Mouse (Mus musculus) MEL-GATA-1-ER (cell line): Measurements from ENCODE around the gene Zfp318.

Experiments used
- DNase-seq: peaks from one replicate; pipeline ENCODE4 v3.0.0-alpha.2; 2012; ENCODE audit warnings: low read depth; ENCODE audit errors: extremely low read depth

Gene Zfp318

GRCm38 (mm10) chr17:46383294-46384060, at the start of gene Zfp318:
Gene Zfp318, plus strand, starts transcription at chr17:46383731.
- DNase-seq = peak; percentile 68

DNA sequence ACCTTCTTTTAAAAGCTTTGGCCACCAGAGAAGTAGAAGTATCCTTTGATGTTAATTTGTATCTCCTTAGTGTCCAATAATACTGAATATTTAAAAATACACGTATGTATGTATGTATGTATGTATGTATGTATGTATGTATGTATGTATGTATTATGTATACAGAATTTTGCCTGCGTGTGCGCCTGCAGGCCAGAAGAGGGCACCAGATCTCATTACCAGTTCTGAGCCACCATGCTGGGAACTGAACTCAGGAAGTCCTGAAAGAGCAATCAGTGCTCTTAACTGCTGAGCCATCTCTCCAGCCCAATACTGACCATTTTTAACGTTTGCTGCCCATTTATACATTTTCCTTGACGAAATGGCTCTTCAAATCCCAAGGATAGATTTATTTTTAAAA, 47.1 kb upstream of the Zfp318 start:
- DNase-seq = no peak

DNA sequence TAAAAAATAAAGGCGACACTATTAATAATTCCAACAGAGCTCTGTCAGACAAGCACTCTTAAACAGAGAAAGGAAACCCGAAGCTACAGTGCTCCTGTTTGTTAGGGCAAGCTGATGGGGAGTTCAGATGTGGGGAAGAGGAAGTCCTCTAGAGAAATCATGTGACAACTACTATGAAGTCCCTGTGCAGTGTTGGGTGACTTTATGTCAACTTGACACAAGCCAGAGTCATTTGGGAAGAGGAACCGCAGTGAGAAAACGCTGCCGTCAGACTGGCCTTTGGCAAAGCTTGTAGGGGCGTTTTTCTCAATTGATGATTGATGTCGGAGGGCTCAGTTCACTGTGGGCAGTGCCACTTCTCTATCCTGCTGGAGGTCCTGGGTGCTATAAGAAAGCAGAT, 42.3 kb upstream of the Zfp318 start:
- peak; percentile 76 for DNase-seq

DNA sequence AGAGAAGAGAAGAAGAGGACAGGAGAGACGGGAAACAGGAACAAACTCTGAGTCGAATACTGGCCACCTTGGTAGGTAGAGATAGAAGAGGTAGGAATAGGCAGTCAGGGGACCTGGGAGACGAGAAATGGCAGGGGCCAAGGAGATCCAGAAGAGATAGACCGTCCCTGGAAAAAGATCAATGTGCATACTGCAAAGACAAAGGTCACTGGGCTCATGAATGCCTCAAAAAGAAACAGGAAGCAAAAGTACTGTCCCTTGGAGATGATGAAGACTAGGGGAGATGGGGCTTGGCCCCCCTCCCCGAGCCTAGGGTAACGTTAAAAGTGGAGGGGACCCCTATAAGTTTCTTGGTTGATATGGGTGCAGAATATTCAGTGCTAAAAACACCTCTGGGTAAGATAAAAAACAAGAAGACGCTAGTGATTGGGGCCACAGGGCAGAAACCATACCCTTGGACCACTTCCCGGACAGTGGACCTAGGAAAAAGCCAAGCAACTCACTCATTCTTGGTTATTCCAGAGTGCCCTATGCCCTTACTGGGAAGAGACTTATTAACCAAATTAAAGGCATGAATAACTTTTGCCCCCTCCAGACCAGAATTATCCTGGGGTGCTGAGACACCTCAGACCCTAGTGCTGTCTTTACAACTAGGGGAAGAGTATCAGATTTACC, 32.4 kb upstream of the Zfp318 start:
- no peak for DNase-seq

- DNase-seq = peak; percentile 33
Observed at GRCm38 (mm10) chr17:46371783-46372182, 11.7 kb upstream of the Zfp318 start.

DNA sequence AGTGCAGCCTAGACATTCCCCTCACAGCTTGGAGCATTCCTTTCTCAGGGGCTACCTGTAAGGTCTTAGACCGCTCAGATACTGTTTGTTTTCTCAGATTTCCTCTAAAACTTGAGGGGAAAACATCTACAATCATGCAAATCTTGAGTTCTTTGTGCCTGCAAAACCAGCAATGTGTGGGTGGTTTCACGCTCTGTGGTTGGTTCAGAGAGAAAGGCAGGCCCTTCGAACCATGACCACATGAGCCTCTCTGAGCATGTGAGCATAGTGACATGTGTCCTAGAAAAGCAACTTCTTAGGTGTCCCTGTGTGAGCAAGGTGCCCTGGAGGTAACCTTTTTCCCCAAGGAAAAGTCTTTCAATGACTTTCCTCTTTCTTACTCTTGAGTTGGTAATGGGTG, 5.0 kb upstream of the Zfp318 start:
- no peak for DNase-seq

DNA sequence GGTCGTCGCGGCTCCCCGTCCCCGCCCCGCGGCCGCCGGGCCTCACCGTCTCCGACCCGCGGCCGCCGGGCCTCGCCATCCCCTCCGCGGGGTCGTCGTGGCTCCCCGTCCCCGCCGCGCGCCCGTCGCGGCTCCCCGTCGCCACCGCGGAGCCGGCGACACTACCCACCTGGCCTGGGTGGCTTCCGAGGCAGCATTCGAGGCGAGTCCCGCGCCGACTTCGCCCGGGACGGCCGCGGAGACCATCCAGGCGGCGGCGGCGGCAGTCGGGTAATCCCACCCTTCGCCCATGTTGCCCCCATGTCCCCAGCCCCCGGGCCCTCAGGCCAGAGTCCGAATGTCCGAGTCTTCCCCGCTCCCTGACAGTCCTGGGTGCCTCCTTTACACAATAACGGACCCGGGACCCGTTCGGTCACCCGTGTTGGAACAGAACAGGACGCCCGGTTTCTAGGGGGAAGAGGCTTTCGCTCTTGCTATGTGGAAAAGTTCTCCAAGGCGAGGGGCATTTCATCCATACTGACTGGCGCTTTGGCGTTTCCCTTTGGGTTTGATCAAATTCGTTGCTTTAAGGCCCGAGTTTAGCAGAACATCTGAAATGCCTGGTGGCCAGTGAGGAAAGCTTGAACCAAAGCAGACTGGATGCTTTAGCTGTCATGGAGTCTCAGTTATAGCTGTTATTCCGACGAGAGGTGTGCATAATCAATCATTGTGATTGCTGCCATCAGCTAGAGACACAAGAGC, 700 bp downstream of the Zfp318 start:
- no peak for DNase-seq

- no peak for DNase-seq
Observed at GRCm38 (mm10) chr17:46388200-46388599, 4.7 kb downstream of the Zfp318 start.

DNA sequence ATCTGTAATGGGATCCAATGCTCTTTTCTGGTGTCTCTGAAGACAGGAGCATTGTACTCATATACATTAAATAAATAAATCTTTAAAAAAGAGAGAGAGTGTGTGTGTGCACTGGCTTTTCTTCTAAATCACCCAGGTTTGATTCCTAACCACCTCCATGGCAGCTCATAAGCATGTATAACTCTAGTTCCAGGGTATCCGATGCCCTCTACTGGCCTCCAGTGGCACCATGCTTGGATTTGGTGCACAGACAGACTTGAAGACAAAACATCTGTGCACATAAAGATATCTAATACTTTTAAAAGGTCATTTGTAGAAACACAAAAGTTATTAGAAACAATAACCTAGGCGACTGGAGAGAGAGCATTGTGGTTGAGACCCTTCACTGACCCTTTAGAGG, 9.5 kb downstream of the Zfp318 start:
- DNase-seq = no peak

GRCm38 (mm10) chr17:46394631-46395030, 11.1 kb downstream of the Zfp318 start:
- DNase-seq = no peak

DNA sequence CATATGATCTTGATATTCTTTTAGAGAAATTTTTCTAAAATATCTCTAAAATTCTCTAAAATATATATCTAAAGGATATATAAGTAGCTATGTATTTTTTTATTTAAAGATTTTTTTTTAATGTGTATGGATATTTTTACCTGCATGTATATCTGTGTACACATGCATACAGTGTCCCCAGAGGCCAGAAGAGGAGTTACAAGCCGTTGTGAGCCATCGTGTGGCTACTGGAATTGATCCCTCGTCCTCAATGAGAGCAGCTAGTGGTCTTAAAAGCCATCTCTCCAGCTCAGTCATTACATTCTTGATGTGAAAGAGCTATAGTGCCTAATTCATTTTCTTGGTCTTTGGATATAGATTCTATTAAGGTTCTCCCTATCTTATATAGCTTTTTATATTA, 24.9 kb downstream of the Zfp318 start:
- DNase-seq = no peak

GRCm38 (mm10) chr17:46418628-46419027, 35.1 kb downstream of the Zfp318 start:
- DNase-seq = no peak

GRCm38 (mm10) chr17:46419717-46420116, 36.2 kb downstream of the Zfp318 start:
- DNase-seq = peak; percentile 18

GRCm38 (mm10) chr17:46426496-46426895, 43.0 kb downstream of the Zfp318 start:
- no peak for DNase-seq

DNA sequence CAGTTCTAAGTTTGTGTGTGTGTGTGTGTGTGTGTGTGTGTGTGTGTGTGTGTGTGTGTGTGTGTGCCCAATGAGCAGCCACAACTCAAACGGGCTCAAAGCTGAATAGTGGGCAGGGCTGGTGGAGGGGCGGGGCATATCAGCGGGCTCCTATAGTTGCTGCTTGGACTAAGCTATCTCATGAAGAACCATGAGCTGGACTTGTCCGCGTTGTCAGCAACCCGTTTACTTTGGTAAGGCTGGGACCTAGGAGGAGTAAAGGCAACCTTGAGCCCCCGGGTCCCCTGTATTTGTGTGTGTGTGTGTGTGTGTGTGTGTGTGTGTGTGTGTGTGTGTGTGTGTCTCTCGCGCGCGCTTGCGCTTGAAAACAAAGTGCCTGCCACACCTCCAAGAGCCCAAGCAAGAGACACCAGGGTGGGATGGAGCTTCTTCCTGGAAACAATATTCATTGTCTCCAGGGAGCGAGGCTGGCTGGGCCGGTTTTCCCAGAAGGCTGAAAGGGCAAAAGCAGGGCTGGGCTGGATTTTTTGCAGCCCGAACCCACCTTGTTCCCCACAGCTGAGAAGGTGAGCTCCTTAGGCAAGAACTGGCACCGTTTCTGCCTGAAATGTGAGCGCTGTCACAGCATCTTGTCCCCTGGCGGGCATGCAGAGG, 45.4 kb downstream of the Zfp318 start, which contains the start of gene Crip3:
Crip3 (plus strand) TSS at position 166 of the 654 bp plus-strand sequence.
- DNase-seq = no peak

GRCm38 (mm10) chr17:46433627-46434026, 50.1 kb downstream of the Zfp318 start:
- DNase-seq = no peak

DNA sequence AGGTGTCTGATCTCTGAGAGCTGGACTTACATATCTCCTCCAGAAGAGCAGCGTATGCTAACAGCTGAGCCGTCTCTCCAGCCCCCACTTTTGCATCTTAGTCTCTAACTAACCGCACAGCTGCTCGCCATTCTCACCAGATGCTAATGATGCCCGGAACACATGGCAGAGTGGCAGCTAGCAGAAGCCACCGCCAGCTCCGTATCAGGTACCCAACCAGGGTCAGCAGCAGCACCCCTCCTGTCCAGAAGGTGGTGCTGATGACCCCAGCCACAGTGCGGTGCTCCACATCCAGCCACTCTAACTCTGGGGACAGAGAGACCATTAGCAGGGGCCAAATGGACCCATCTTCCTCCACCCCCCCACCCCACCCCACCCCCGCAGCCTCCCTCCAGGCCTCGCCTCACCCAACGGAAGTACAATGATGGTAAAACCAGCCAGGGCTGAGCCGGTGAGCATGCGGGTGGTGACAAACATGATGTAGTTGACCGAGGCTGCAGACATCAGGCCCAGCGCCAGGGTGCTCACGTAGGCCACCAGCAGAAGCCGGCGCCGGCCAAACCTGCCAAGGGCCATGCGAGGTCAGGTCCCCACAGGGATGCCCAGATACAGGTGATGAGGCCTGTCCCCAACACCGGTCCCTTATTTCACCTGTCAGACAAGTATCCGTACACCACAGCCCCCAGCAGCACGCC, 53.3 kb downstream of the Zfp318 start:
- DNase-seq = no peak

DNA sequence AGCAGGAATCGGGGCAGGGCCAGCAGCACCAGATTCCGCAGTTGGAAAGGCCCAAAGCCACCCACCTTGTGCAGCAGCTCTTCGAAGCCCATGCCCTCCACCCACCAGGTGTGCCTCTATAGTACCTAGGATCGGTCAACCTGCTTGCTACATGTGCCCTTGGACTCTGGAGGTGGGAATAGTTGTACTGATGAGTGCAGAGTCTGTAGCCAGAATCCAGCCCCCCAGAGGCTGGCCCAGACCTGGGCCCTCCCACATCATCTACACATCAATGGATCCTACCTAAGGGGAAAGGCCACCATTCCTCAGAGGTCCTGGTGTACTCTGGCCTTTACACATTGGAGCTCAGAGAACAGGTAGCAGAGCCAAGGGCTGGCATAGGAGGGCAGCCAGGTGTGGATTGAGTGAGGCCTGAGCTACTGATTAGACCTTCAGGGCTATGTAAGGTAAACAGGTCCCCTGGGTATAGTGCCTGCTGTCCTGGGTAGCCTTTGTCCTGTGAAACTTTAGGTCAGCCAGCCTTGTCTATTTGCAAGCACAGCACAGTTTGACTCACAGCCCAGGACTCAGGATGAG, 54.9 kb downstream of the Zfp318 start, which contains the start of gene Slc22a7:
Slc22a7 (minus strand) TSS at position 160 of the 576 bp plus-strand sequence.
- DNase-seq = no peak

GRCm38 (mm10) chr17:46439176-46439575, 55.6 kb downstream of the Zfp318 start:
- no peak for DNase-seq

DNA sequence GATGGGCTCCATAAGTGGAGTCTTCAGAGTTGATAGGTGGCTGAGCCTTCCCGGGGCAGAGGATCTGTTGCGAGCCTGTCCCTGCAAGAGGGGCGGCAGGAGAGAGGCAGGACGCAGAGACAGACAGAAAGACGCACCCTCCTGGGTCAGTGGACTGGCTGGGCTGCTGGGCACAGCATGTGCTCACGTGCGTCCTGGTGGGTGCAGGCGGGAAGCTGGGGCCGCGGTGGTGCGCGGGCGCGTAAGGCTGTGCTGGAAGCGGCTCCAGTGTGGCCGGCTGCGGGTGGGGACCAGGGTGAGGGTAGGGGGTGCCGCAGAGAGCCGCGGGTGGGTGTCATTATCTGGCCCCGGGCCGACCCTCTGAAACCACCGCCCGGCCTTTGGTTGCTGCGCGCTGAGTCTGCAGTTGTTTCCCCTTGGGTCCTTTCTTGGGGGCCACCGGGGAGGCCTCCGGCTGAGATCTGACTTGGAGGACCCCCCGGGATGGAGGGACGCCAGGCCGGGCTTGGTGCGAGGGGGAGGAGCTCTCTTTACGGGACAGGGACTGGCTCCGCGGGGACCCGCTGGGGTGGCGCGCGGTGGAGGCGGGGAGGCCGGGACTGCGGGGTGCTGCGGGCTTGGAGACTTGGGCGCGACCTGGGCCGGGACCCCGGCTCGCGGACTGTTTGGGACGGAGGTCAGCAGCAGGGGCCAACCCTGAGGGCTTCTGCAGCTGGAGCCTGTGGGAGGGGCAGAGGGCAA, 61.5 kb downstream of the Zfp318 start:
- DNase-seq = no peak
